Mouse (Mus musculus): ENCODE data around the gene Bach2.
A peak's percentile ranks its signal among the peaks of the same experiment; 100 is the strongest.

DNA sequence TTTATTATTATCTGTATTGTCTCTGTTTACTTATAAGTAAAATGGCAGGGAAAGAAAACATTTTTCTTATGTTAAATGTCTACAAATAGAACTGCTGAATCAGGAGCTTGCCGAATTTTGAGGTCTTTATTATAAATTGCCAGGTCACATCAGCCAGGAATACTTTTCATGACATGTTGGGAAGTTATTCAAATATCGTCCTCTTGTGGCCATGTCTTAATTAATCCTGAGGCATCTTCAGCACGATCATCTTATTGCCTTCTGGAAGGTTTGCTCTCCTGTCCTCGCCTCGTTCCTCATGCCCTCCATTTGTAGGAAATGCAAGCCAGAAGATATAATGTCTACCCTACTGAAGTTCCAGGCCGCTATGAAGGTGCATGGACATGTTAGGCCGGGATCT is 140.5 kb downstream of the Bach2 start:
- no peak for TF ChIP-seq POLR2A (IDR thresholded peaks at IDR 0.05; ENCODE audit: borderline replicate concordance, extremely low read depth, low read depth, low read length)
- TF ChIP-seq CTCF (IDR thresholded peaks at IDR 0.05; ENCODE audit: insufficient read depth, low read length): peak; percentile 10; the same call in 1 of the 2 replicates
